Mouse (Mus musculus) cerebellum, adult 2 months (tissue): ENCODE results near the gene Gsk3b.
"Not testable (repeated sequence)": the region's sequence is repeated elsewhere in the genome, so short reads cannot be mapped to it uniquely, and the experiment has no call there.

Experiments used
- CTCF ChIP-seq: fragments of 200-500 bp; IDR thresholded peaks from 2 replicates; pipeline ENCODE4 v1.5.1; 2011; ENCODE audit warnings: low read depth, mild to moderate bottlenecking, control low read depth, low read length, moderate library complexity, borderline replicate concordance; ENCODE audit not compliant: insufficient read depth
- POLR2A ChIP-seq: fragments of 200-500 bp; IDR thresholded peaks from 2 replicates; pipeline ENCODE4 v1.6.1; 2011; ENCODE audit warnings: low read length, control low read depth, borderline replicate concordance; ENCODE audit not compliant: insufficient read depth

DNA sequence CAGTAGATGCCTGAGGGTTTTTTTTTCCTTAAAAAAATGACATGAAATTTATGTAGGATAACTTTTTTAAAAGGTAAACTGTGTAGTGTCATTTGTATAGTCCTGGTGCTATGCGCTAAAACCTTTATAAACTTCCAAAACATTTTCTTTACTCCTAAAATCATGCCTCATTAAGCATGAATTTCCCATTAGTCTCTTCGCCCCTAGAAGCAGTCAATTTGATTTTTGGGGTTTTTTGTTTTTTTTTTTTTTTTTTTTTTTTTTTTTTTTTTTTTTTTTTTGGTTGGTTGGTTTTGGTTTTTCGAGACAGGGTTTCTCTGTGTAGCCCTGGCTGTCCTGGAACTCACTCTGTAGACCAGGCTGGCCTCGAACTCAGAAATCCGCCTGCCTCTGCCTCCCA is 133.7 kb downstream of the Gsk3b start:
- not testable (repeated sequence) for TF ChIP-seq CTCF, POLR2A
